Mouse (Mus musculus): ENCODE measurements around the gene Fam57b. TPM values are rescaled to one million over a fixed set of nuclear protein-coding genes. Genes with fewer than 3 reads are reported as not detected.

Gene Fam57b
- polyA plus RNA-seq, 1 experiment from 2014 or later: 1.2 TPM

DNA sequence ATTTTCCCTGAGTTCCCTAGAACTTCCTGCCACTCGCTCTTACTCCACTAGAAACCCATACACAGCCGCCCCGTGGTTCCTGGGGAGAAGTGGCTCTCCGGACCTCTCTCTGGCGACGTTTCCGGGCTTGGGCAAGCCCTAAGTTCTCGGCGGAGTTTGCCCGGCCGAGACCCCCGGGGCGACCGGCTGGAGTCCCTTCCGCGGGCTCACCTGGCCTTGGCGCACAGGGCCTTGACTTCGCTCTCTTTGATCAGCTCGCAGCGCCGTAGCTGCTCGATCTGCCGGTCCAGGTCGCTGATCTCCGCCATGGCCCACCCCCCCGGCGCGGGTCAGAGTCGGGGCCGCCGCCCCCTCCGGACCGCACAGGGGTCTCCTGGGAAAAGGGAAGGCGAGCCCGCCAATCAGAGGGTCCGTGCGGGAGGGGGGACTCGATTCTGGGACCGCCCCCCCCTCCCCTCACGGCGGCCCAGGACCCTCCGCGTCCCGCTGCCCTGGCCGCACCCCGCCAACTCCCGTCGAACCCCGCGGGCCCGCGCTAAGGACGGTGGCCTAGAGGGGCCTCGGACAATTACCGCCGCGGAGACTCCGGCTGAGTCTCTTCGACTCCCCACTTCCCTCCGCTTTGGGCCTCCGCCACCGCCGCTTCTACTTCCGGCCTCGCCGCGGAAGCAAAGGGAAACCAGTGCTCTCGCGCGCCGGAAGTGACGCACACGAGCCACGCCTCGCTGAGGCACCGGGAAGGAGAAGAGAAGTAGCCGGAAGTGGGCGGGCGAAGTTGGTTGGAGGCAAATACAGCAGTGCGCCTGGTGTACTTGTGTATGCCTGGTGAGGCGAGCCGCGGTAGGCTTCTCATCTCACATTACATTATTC, 5.4 kb upstream of the Fam57b start, which contains the start of gene Ppp4c:
Gene Ppp4c (minus strand): TSS at position 646 of the 870 bp plus-strand sequence.
- Histone ChIP-seq H3K4me2 (replicated peaks) (peak within 1 kb of the TSS; percentile 74), H3K4me1 (peaks cover 19% of the 10 kb centered on the region), H3K4me3 (peak within 1 kb of the TSS; percentile 93), H3K9me3 (no peaks in the 10 kb centered on the region), H3K27me3 (no peaks in the 10 kb centered on the region), H3K36me3 (peaks cover 62% of the 10 kb centered on the region), H3K27ac (peak within 1 kb of the TSS; percentile 96), H3K9ac (peak within 1 kb of the TSS; percentile 97)
- under 1% methylated on average over 83 of the region's 83 CpGs for WGBS
- ATAC-seq (ENCODE audit: insufficient number of reproducible peaks, insufficient read depth, low FRiP score, low TSS enrichment): peak; percentile 89

DNA sequence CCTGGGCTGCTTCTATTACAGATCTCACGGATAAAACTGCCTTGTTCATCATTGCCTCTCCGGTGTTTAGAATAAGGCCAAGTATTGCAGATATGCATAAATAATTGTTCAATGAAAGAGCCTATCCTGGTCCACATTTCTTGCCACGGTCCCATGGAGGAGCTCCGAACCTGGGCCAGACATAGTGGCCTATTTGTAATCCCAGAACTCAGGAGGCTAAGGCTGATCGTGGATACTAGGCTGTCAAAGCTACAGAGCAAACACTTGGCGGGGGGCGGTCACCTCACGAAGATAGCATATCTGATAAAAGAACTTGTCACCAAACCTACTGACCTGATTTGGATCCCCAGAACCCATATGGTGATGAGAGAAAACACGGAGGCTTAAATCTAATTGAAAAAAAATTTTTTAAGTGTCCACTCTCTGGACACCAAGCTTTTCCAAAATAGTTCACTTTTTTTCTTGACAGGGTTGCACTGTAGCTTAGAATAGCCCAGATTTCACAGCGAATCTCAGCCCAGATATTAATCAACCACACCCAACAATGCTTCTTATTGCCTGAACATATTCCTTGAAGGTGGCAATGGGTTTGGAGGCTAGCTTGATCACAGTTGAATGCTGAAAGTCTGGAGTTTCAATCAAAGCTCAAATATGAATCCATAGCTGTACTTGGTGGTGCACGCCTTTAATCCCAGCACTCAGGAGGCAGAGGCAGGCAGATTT, 4.6 kb upstream of the Fam57b start:
- peaks cover 54% of the 10 kb centered on the region for H3K36me3 ChIP-seq
- H3K4me2 ChIP-seq (replicated peaks): peak overlapping the region; percentile 74
- H3K27ac ChIP-seq: peak overlapping the region; percentile 96
- no peaks in the 10 kb centered on the region for H3K27me3 ChIP-seq
- H3K4me3 ChIP-seq: peak overlapping the region; percentile 93
- 26% methylated on average over 11 of the region's 11 CpGs for WGBS
- no peaks in the 10 kb centered on the region for H3K9me3 ChIP-seq
- peak overlapping the region; percentile 48 for H3K9ac ChIP-seq
- H3K4me1 ChIP-seq: peaks cover 27% of the 10 kb centered on the region
- ATAC-seq (ENCODE audit: insufficient number of reproducible peaks, insufficient read depth, low FRiP score, low TSS enrichment): 0 out of 2 replicates have a peak, but pooled peaks have one; percentile 13

DNA sequence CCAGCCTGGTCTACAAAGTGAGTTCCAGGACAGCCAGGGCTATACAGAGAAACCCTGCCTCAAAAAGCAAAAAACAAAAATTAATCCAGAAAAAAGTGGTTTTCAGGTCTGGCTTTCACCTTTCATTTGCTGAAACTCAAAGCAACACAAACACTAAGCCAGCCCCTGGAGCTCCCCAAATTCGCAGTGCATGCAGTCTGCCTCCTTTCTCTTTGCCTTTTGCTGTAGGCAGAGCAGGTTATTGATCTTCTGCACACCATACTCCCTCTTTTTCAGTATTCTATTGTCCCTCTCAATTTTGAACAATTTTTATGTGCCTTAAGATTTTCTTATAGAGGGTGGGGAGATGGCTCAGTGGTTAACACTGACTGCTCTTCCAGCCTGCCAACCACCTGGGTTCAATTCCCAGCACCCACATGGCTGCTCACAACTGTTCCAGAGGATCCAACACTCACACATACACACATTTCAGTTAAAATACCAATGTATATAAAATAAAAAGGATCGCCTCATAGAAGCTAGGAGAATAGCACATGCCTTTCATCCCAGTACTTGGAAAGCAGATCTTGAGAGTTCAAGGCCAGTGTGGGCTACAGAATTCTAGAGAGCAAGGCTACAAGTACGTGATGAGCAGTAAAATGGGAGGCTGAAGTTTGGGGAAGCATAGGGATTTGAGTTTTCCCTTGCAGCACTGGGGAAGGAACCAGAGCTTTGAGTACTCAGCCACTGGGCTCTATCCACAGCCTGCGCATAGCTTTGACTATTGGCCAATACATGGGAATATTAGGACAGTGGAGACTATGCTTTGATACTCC, 3.8 kb upstream of the Fam57b start:
- ATAC-seq (ENCODE audit: insufficient number of reproducible peaks, insufficient read depth, low FRiP score, low TSS enrichment): no peak
- no peaks in the 10 kb centered on the region for H3K27me3 ChIP-seq
- H3K9ac ChIP-seq: no peak overlapping the region
- no peak overlapping the region for H3K4me2 ChIP-seq (replicated peaks)
- peaks cover 32% of the 10 kb centered on the region for H3K4me1 ChIP-seq
- peak overlapping the region; percentile 96; the same call in 1 of the 2 replicates for H3K27ac ChIP-seq
- WGBS: 77% methylated on average over 4 of the region's 4 CpGs
- H3K4me3 ChIP-seq: no peak overlapping the region
- H3K9me3 ChIP-seq: no peaks in the 10 kb centered on the region
- H3K36me3 ChIP-seq: peaks cover 46% of the 10 kb centered on the region

DNA sequence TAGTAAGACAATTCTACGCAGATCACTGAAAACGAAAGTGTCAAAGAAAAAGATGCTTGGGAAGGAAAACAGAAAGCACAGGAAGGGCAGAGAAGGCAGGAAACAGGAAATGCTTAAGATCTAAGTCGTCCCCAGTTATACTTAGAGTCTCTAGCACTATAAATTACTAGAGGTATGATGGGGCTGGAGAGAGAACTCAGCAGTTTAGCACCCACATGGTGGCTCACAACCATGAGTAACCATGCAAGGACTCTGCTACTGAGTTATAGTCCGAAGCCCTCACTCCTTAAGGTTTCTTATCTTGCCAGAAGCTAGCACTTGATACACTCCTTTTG, 3.2 kb upstream of the Fam57b start:
- Histone ChIP-seq H3K27me3 (no peaks in the 10 kb centered on the region), H3K4me3 (no peak overlapping the region), H3K36me3 (peaks cover 40% of the 10 kb centered on the region), H3K9me3 (no peaks in the 10 kb centered on the region), H3K4me2 (replicated peaks) (no peak overlapping the region), H3K4me1 (peaks cover 32% of the 10 kb centered on the region), H3K27ac (no peak overlapping the region), H3K9ac (no peak overlapping the region)
- ATAC-seq (ENCODE audit: insufficient number of reproducible peaks, insufficient read depth, low FRiP score, low TSS enrichment): no peak
- WGBS: 72% methylated on average over 4 of the region's 4 CpGs

DNA sequence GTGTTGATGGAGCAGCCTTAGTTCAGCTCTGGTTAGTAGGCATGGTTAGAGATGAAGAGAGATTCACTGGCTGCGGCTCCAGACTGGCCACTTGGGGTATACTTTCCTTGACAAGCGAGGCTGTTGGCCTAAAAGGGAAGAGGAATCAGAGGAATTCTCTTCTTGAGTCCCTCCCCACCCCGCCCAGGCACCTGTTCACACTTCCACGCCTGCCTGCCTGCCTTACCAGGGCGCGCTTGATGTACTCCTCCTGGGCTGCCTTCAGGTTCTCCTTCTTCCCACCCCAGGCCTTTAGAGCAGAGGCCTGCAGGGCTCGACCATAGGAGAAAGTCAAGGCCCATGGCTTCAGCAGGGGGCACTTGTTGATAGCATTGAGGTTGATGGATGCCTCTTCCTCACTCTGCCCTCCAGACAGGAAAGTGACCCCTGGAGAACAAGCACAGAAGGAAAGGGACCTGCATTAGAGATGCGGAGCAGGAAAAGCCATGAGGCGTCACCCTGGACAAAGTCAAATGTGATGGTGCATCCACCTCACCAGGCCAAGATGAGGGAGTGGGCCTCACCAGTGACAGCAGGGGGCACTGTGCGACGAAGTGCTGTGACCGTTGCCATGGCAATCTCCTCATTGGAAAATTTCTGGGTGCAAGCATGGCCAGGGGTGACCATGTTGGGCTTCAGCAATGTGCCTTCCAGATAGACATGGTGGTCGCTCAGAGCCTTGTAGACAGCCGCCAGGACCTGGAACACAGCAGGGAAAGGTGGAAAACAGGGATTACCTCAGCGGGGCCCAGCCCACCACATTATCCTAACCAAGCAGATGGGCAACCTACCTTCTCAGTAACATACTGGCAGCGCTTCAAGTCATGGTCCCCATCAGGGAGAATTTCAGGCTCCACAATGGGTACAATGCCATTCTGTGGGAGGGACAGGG, 1.8 kb upstream of the Fam57b start:
- WGBS: 80% methylated on average over 16 of the region's 16 CpGs
- H3K4me3 ChIP-seq: no peak overlapping the region
- H3K36me3 ChIP-seq: peaks cover 28% of the 10 kb centered on the region
- no peaks in the 10 kb centered on the region for H3K9me3 ChIP-seq
- H3K9ac ChIP-seq: no peak overlapping the region
- no peaks in the 10 kb centered on the region for H3K27me3 ChIP-seq
- H3K4me2 ChIP-seq (replicated peaks): no peak overlapping the region
- no peak overlapping the region for H3K27ac ChIP-seq
- ATAC-seq (ENCODE audit: insufficient number of reproducible peaks, insufficient read depth, low FRiP score, low TSS enrichment): no peak
- H3K4me1 ChIP-seq: peaks cover 37% of the 10 kb centered on the region

DNA sequence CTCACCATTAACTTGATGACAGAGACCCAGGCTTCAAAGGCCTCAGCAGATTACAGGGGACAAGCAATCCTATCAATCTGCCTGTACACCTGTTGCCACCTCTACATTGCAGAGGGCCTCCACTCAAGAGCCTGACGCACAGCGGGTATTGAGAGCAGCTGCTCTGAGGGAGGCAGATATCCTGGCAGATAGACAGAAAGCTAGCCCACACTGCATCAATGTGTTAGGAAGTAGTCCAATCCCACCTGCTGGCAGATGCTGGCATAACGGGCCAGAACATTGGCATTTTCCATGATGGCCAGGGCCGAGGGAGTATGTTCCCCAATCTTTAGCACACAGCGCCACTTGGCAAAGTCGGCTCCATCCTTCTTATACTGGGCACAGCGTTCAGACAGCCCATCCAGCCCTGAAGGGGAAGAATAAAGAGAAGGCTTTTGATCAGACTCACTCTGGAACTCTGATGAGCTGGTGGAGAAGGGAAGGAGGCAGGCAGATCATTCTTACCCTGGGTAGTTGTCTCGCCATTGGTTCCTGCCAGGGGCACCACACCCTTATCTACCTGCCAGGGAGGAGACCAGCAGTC, 1.0 kb upstream of the Fam57b start:
- H3K9ac ChIP-seq: no peak overlapping the region; the same call in 1 of the 2 replicates
- no peaks in the 10 kb centered on the region for H3K27me3 ChIP-seq
- no peak overlapping the region for H3K4me3 ChIP-seq
- no peak overlapping the region for H3K27ac ChIP-seq
- peaks cover 35% of the 10 kb centered on the region for H3K4me1 ChIP-seq
- WGBS: 76% methylated on average over 8 of the region's 8 CpGs
- peak overlapping the region; percentile 84 for H3K4me2 ChIP-seq (replicated peaks)
- H3K9me3 ChIP-seq: no peaks in the 10 kb centered on the region
- peaks cover 28% of the 10 kb centered on the region for H3K36me3 ChIP-seq
- ATAC-seq (ENCODE audit: insufficient number of reproducible peaks, insufficient read depth, low FRiP score, low TSS enrichment): no peak

DNA sequence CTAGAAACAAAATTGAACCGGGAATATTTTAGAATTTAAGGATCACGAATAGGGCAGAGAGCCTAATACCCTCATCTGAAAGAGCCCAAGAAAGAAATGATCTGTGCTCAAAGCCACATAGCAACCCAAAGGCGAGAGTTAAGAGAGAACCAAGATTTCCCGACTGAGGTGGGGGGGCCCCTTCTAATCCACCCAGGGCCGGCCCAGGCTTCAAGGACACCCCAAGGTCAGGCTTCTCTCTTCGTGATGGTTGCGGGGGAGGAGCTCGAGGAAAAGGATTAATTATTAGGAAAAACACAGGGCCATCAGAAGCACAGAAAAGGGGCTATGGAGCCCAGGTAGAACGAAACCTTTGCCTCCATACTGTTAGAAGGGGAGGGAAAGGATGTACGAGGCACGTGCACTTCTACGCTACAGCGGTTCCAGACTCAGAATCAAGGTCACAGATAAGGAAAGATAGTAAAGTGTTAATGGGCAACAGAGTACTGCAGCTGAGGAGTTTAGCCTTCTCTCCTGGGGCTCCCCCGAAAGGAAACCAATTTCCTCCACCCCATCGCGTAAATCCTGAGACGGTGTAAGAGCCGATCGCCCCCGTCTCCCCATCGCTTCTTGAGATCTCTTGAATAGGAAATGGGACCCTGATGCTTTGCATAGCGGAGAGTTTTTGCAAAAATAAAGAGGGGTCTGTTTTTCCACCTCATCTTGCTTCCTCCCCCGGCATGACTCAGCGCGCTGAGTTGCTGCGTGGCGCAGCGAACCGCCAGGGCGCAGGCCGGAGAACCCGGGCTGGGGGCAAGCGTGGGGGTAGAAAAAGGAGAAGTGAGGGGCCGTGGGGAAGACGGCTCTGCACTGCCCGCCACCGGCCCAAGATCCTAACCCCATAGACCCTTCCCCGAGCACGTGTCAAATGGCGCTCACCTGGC, 920 bp downstream of the Fam57b start:
- Histone ChIP-seq H3K36me3 (peaks cover 30% of the 10 kb centered on the region), H3K9me3 (no peaks in the 10 kb centered on the region), H3K27me3 (no peaks in the 10 kb centered on the region), H3K27ac (peak overlapping the region; percentile 95), H3K9ac (peak overlapping the region; percentile 88), H3K4me1 (peaks cover 30% of the 10 kb centered on the region), H3K4me2 (replicated peaks) (peak overlapping the region; percentile 84), H3K4me3 (peak overlapping the region; percentile 85)
- WGBS: under 1% methylated on average over 40 of the region's 40 CpGs
- ATAC-seq (ENCODE audit: insufficient number of reproducible peaks, insufficient read depth, low FRiP score, low TSS enrichment): no peak

DNA sequence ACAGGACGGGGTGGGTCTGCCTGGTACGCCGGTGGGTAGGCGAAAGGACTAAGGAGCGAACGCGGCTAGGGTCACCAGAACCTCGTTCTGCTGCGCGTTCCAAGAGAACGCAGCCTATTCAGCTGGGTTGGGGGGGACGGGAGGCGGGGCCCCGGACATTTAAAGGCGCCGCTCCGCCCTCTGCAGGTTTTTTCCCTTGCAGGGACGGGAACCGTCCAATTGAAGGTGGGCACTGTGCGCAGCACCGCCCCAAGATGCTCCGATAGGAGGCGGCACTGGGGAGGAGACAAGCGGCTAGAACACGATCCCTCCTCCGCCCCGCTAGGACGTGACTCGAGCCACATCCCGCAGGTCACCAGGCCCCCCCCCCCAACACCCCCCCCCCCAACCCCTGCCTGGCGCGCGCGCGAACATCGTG, 1.6 kb downstream of the Fam57b start:
- Histone ChIP-seq H3K36me3 (peaks cover 33% of the 10 kb centered on the region), H3K9ac (peak overlapping the region; percentile 88), H3K4me3 (peak overlapping the region; percentile 85), H3K27me3 (no peaks in the 10 kb centered on the region), H3K27ac (peak overlapping the region; percentile 95), H3K4me2 (replicated peaks) (peak overlapping the region; percentile 84), H3K9me3 (no peaks in the 10 kb centered on the region), H3K4me1 (peaks cover 30% of the 10 kb centered on the region)
- WGBS: under 1% methylated on average over 29 of the region's 36 CpGs
- peak; percentile 95 for ATAC-seq (ENCODE audit: insufficient number of reproducible peaks, insufficient read depth, low FRiP score, low TSS enrichment)

DNA sequence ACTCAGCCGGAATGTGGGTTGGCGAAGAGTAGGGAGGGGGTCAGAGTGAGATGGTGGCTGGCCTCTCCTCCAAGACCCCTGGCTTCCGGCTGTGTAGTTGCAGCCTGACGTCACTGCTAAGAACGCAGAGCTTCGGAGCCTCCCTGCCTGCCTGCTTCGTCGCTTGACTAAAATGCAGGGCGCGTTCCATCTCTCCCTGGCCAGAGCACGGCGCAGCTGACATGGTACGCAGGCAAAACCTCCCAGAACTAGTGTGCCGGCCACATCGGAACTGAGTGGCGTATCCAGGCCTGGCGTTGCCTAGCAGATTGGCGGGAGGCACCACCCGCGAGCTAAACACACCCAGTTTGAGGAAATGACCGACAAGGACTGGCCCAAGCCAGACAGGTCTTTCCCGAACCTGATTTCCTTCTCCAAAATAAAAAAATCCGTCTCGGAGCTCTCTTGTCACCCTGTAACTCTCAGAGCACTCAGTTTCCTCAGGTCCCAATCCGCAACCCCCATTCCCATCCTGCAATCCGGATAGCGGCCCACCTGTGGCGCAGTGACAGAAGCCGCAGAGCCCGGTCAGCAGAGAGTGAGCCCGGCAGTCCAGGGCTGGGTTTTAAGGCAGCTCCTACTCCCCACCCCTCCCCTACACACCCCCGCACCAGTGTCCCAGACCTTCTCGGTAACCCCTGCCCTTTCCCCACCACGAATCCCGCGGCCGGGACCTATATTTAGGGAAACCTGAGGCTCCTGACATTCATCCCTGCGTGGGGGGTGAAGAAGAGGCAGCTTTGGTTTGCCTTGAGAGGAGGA, 2.2 kb downstream of the Fam57b start:
- Histone ChIP-seq H3K9me3 (no peaks in the 10 kb centered on the region), H3K4me3 (peak overlapping the region; percentile 85), H3K36me3 (peaks cover 30% of the 10 kb centered on the region), H3K4me1 (peaks cover 30% of the 10 kb centered on the region), H3K9ac (peak overlapping the region; percentile 88), H3K27ac (peak overlapping the region; percentile 95), H3K27me3 (no peaks in the 10 kb centered on the region), H3K4me2 (replicated peaks) (peak overlapping the region; percentile 84)
- peak; percentile 87 for ATAC-seq (ENCODE audit: insufficient number of reproducible peaks, insufficient read depth, low FRiP score, low TSS enrichment)
- under 1% methylated on average over 36 of the region's 38 CpGs for WGBS

Measured in embryonic facial prominence, embryonic 12.5 days (tissue).